Mouse (Mus musculus) MEL (cell line): ENCODE data around the gene Hspa14. TPM values are rescaled to one million over a fixed set of nuclear protein-coding genes. Genes with fewer than 3 reads are reported as not detected.

ENCODE experiments used
- DNase-seq: peaks from one replicate; pipeline ENCODE4 v3.0.0; 2011; ENCODE audit warnings: low read depth, low spot score
- H3K27ac ChIP-seq: 2 replicates; pipeline ENCODE4 v1.5.1; 2012; ENCODE audit warnings: low read depth, mild to moderate bottlenecking, control low read depth, low read length, moderate library complexity; ENCODE audit not compliant: control insufficient read depth
- H3K27me3 ChIP-seq, 2 experiments: fragments of 150-350 bp in 1 of 2; sonication (generic) in 1 of 2; 2 replicates each; pipeline ENCODE4 v1.6.1; 2012; ENCODE audit warnings: low read length in 2 of 2, mild to moderate bottlenecking in 2 of 2, improper control_type of control experiment in 1 of 2, moderate library complexity in 1 of 2; ENCODE audit not compliant: insufficient read depth in 2 of 2, control insufficient read depth in 1 of 2
- H3K36me3 ChIP-seq, 2 experiments: 2 replicates each; pipeline ENCODE4 v1.6.1; 2012 to 2014; ENCODE audit warnings: low read length in 2 of 2, improper control_type of control experiment in 1 of 2, inconsistent platforms in 1 of 2, mild to moderate bottlenecking in 1 of 2; ENCODE audit not compliant: insufficient read depth in 2 of 2, control insufficient read depth in 1 of 2
- H3K4me1 ChIP-seq, 2 experiments: fragments of 150-350 bp in 1 of 2; sonication (generic) in 1 of 2; 2 replicates each; pipeline ENCODE4 v1.6.1; 2012; ENCODE audit warnings: low read length in 2 of 2, improper control_type of control experiment in 1 of 2, mild to moderate bottlenecking in 1 of 2; ENCODE audit not compliant: insufficient read depth in 2 of 2, control insufficient read depth in 1 of 2
- H3K4me3 ChIP-seq, 2 experiments: fragments of 150-350 bp in 1 of 2; sonication (generic) in 1 of 2; 2 replicates each; pipeline ENCODE4 v1.5.1; 2012; ENCODE audit warnings: low read depth in 2 of 2, low read length in 2 of 2, mild to moderate bottlenecking in 2 of 2, moderate library complexity in 2 of 2, control low read depth in 1 of 2, improper control_type of control experiment in 1 of 2; ENCODE audit not compliant: control insufficient read depth in 1 of 2, insufficient read depth in 1 of 2
- H3K79me2 ChIP-seq: 2 replicates; pipeline ENCODE4 v1.6.1; 2012; ENCODE audit warnings: mild to moderate bottlenecking, low read length, moderate library complexity; ENCODE audit not compliant: control insufficient read depth, poor library complexity, insufficient read depth
- H3K9ac ChIP-seq: 2 replicates; pipeline ENCODE4 v1.6.1; 2012; ENCODE audit warnings: low read depth, mild to moderate bottlenecking, control low read depth, low read length, moderate library complexity; ENCODE audit not compliant: control insufficient read depth, poor library complexity, severe bottlenecking
- H3K9me3 ChIP-seq: fragments of 150-350 bp; sonication (generic); replicated peaks from 2 replicates; pipeline ENCODE4 v1.6.1; 2012; ENCODE audit warnings: mild to moderate bottlenecking, low read length, improper control_type of control experiment, moderate library complexity; ENCODE audit not compliant: insufficient read depth
- CHD1 ChIP-seq: IDR thresholded peaks from 2 replicates; pipeline ENCODE4 v1.6.1; 2012; ENCODE audit warnings: low read depth, mild to moderate bottlenecking, inconsistent platforms, low read length, improper control_type of control experiment
- CHD2 ChIP-seq: IDR thresholded peaks from 2 replicates; pipeline ENCODE4 v1.6.1; 2011; ENCODE audit warnings: low read length, improper control_type of control experiment
- E2F4 ChIP-seq: IDR thresholded peaks from 2 replicates; pipeline ENCODE4 v1.6.1; 2011; ENCODE audit warnings: low read depth, low read length, improper control_type of control experiment, borderline replicate concordance
- ELF1 ChIP-seq: IDR thresholded peaks from 2 replicates; pipeline ENCODE4 v1.6.1; 2014; ENCODE audit warnings: low read depth, mild to moderate bottlenecking, inconsistent platforms, low read length, improper control_type of control experiment, moderate library complexity
- EP300 ChIP-seq, 2 experiments: IDR thresholded peaks; 2 replicates each; pipeline ENCODE4 v1.6.1; 2011; ENCODE audit warnings: improper control_type of control experiment in 2 of 2, low read length in 2 of 2, low read depth in 1 of 2, mild to moderate bottlenecking in 1 of 2
- ETS1 ChIP-seq: IDR thresholded peaks from 2 replicates; pipeline ENCODE4 v1.6.1; 2012; ENCODE audit warnings: low read depth, mild to moderate bottlenecking, inconsistent platforms, low read length, improper control_type of control experiment, moderate library complexity
- GABPA ChIP-seq: IDR thresholded peaks from 2 replicates; pipeline ENCODE4 v1.6.1; 2012; ENCODE audit warnings: low read depth, mild to moderate bottlenecking, inconsistent platforms, low read length, improper control_type of control experiment, moderate library complexity
- GATA1 ChIP-seq: IDR thresholded peaks from 2 replicates; pipeline ENCODE4 v1.6.1; 2011; ENCODE audit warnings: low read depth, low read length, improper control_type of control experiment
- HCFC1 ChIP-seq: IDR thresholded peaks from 2 replicates; pipeline ENCODE4 v1.6.1; 2012; ENCODE audit warnings: low read depth, mild to moderate bottlenecking, inconsistent platforms, low read length, improper control_type of control experiment, moderate library complexity
- KAT2A ChIP-seq: conservative IDR thresholded peaks from 2 replicates; pipeline ENCODE4 v1.6.1; 2012; ENCODE audit warnings: low read depth, low read length, improper control_type of control experiment, inconsistent platforms
- MAX ChIP-seq: IDR thresholded peaks from 2 replicates; pipeline ENCODE4 v1.6.1; 2011; ENCODE audit warnings: low read length, improper control_type of control experiment
- MAZ ChIP-seq: IDR thresholded peaks from 2 replicates; pipeline ENCODE4 v1.6.1; 2012; ENCODE audit warnings: low read depth, mild to moderate bottlenecking, inconsistent platforms, low read length, improper control_type of control experiment
- MXI1 ChIP-seq: IDR thresholded peaks from 2 replicates; pipeline ENCODE4 v1.6.1; 2011; ENCODE audit warnings: mild to moderate bottlenecking, low read depth, low read length, improper control_type of control experiment
- MYC ChIP-seq: IDR thresholded peaks from 2 replicates; pipeline ENCODE4 v1.6.1; 2011; ENCODE audit warnings: low read depth, mild to moderate bottlenecking, low read length, improper control_type of control experiment, moderate library complexity
- NELFE ChIP-seq: IDR thresholded peaks from 2 replicates; pipeline ENCODE4 v1.6.1; 2011; ENCODE audit warnings: low read depth, low read length, improper control_type of control experiment
- NRF1 ChIP-seq: IDR thresholded peaks from 2 replicates; pipeline ENCODE4 v1.6.1; 2014; ENCODE audit warnings: low read depth, mild to moderate bottlenecking, inconsistent platforms, low read length, improper control_type of control experiment, moderate library complexity; ENCODE audit not compliant: poor library complexity, insufficient read depth, severe bottlenecking
- POLR2A ChIP-seq, 2 experiments: IDR thresholded peaks; 2 replicates each; pipeline ENCODE4 v1.6.1; 2011 to 2012; ENCODE audit warnings: low read length in 2 of 2, mild to moderate bottlenecking in 2 of 2, control low read depth in 1 of 2, improper control_type of control experiment in 1 of 2, low read depth in 1 of 2, moderate library complexity in 1 of 2; ENCODE audit not compliant: control insufficient read depth in 1 of 2, insufficient read depth in 1 of 2, poor library complexity in 1 of 2
- POLR2AphosphoS2 ChIP-seq: IDR thresholded peaks from 2 replicates; pipeline ENCODE4 v1.6.1; 2011; ENCODE audit warnings: low read length, improper control_type of control experiment
- POLR2AphosphoS5 ChIP-seq: IDR thresholded peaks from 2 replicates; pipeline ENCODE4 v1.6.1; 2012; ENCODE audit warnings: low read depth, borderline replicate concordance, mild to moderate bottlenecking, inconsistent platforms, low read length, moderate library complexity, mixed read lengths
- SIN3A ChIP-seq: IDR thresholded peaks from 2 replicates; pipeline ENCODE4 v1.6.1; 2012; ENCODE audit warnings: low read length, improper control_type of control experiment, inconsistent platforms
- TAL1 ChIP-seq: IDR thresholded peaks from 2 replicates; pipeline ENCODE4 v1.6.1; 2012; ENCODE audit warnings: mild to moderate bottlenecking, inconsistent platforms, low read length, moderate library complexity, mixed read lengths
- TBP ChIP-seq: IDR thresholded peaks from 2 replicates; pipeline ENCODE4 v1.8.0; 2011; ENCODE audit warnings: low read depth, low read length, improper control_type of control experiment
- TCF12 ChIP-seq: IDR thresholded peaks from 2 replicates; pipeline ENCODE4 v1.6.1; 2014; ENCODE audit warnings: low read depth, mild to moderate bottlenecking, inconsistent platforms, low read length, improper control_type of control experiment, moderate library complexity
- USF1 ChIP-seq: IDR thresholded peaks from 2 replicates; pipeline ENCODE4 v1.6.1; 2014; ENCODE audit warnings: low read depth, mild to moderate bottlenecking, inconsistent platforms, low read length, improper control_type of control experiment, moderate library complexity
- USF2 ChIP-seq, 2 experiments: IDR thresholded peaks; 2 replicates each; pipeline ENCODE4 v1.6.1; 2011 to 2012; ENCODE audit warnings: improper control_type of control experiment in 2 of 2, low read length in 2 of 2, borderline replicate concordance in 1 of 2, inconsistent platforms in 1 of 2, low read depth in 1 of 2, mild to moderate bottlenecking in 1 of 2; ENCODE audit not compliant: insufficient read depth in 1 of 2
- ZC3H11A ChIP-seq: IDR thresholded peaks from 2 replicates; pipeline ENCODE4 v1.6.1; 2012; ENCODE audit warnings: low read depth, mild to moderate bottlenecking, inconsistent platforms, low read length, improper control_type of control experiment
- ZKSCAN1 ChIP-seq: IDR thresholded peaks from 2 replicates; pipeline ENCODE4 v1.6.1; 2012; ENCODE audit warnings: low read depth, mild to moderate bottlenecking, inconsistent platforms, low read length, improper control_type of control experiment, moderate library complexity
- ZMIZ1 ChIP-seq: IDR thresholded peaks from 2 replicates; pipeline ENCODE4 v1.6.1; 2012; ENCODE audit warnings: low read depth, mild to moderate bottlenecking, inconsistent platforms, low read length, improper control_type of control experiment, moderate library complexity
- ZNF384 ChIP-seq: IDR thresholded peaks from 2 replicates; pipeline ENCODE4 v1.6.1; 2012; ENCODE audit warnings: low read depth, mild to moderate bottlenecking, inconsistent platforms, low read length, improper control_type of control experiment
- polyA plus RNA-seq, 2 experiments: library from polyadenylated mRNA; stranded (reverse) in 1 of 2; unstranded in 1 of 2; fragments of >175 nt in 1 of 2; fragments of >200 nt in 1 of 2; gene quantifications; 2 replicates each; pipeline versions ENCODE4 v1.2.1 to v1.2.4; 2012; ENCODE audit warnings: low replicate concordance in 2 of 2, low read depth in 1 of 2; ENCODE audit not compliant: insufficient read length in 2 of 2, insufficient read depth in 1 of 2, missing spikeins in 1 of 2
- total RNA-seq: library from RNA; depleted of rRNA; stranded (reverse); fragments of 300-350 nt; gene quantifications from 2 replicates; pipeline ENCODE4 v1.2.3, GENCODE M21; 2012; rRNA removed

Gene Hspa14
- total RNA-seq (158 and 161 TPM in 2 replicates), polyA plus RNA-seq (100 to 1,000 TPM; 129 to 333 TPM)

DNA sequence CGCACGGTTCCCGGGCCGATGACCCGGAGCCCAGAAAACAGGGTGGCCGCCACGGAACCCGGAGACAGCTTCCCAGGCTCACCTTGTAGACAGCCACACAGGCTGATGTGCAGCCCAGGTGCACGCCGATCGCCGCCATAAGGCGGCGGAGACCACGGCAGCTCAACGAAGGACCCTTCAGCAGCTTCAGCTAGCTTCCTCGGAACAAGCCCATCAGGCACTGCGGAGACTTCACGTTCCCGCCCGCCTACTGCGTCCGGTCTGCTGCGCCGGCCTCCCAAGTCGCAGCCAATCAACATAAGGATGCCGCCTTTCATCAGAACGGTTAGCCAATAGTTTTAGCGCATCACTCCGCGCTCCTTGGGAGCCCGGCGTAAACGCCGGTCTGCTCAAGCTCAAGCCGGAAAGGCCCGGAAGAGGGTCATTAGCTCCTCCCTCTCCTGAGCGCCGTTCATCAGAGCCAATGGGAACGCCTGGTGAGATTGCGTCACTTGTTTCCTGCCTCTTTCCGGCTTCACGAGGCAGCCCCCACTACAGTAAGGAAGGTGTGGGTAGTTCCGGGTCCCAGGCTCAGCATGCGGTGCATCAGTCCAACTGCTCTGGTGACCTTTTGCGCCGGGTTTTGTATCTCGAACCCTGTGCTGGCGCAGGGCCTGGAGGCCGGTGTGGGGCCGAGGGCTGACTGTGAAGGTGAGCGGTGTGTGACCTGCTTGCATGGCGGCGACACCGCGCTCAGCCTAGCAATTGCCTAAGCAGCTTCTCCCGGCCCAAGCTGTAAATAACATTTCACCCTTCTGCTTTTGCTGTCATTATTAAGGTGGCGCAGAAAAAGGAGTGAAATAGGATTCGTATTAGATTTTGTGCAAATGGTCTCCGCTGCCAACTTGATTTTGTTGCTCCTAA is at the start of gene Hspa14, which contains the start of the genes Gm45902 and Cdnf:
Gene Hspa14, minus strand, starts transcription at position 263 of the 903 bp plus-strand sequence.
Gene Gm45902, minus strand, starts transcription at position 239 of the 903 bp plus-strand sequence.
Gene Cdnf, plus strand, starts transcription at position 479 of the 903 bp plus-strand sequence.
- Histone ChIP-seq H3K4me1 (peaks cover 5 to 7% of the 10 kb centered on the region in 2 experiments), H3K9me3 (no peaks in the 10 kb centered on the region), H3K4me3 (peak within 1 kb of the TSS; percentile 84 to 87), H3K36me3 (peaks cover 9 to 18% of the 10 kb centered on the region in 2 experiments), H3K27me3 (no peaks in the 10 kb centered on the region), H3K27ac (peak within 1 kb of the TSS; percentile 81), H3K79me2 (peaks cover 25% of the 10 kb centered on the region), H3K9ac (peak within 1 kb of the TSS; percentile 90)
- DNase-seq: peak; percentile 98
- TF ChIP-seq MYC (peak; percentile 92), NRF1 (peak; percentile 53; the same call in 1 of the 2 replicates), POLR2AphosphoS5 (no peak; the same call in 1 of the 2 replicates), ZMIZ1 (peak; percentile 95), MAX (peak; percentile 89), TCF12 (peak; percentile 52; the same call in 1 of the 2 replicates), ELF1 (peak; percentile 94), USF1 (0 out of 2 replicates have a peak, but pooled peaks have one; percentile 17), ZC3H11A (no peak), GATA1 (no peak), ZNF384 (no peak), CHD2 (peak; percentile 88), NELFE (peak; percentile 82), KAT2A (peak; percentile 57), E2F4 (peak; percentile 76; the same call in 1 of the 2 replicates), ZKSCAN1 (no peak), ETS1 (peak; percentile 59), POLR2AphosphoS2 (peak; percentile 91), HCFC1 (peak; percentile 83), USF2 (IDR thresholded peaks at IDR 0.05; ENCODE audit: borderline replicate concordance in 1 of 2, insufficient read depth in 1 of 2, low read depth in 1 of 2, low read length in 2 of 2) (no peak), MXI1 (peak; percentile 85), POLR2A (IDR thresholded peaks at IDR 0.05; ENCODE audit: control insufficient read depth in 1 of 2, insufficient read depth in 1 of 2, low read depth in 1 of 2, low read length in 2 of 2, poor library complexity in 1 of 2) (peak; percentile 56 to 90), TAL1 (no peak), TBP (peak; percentile 70; the same call in 1 of the 2 replicates), GABPA (no peak), SIN3A (peak; percentile 84), MAZ (peak; percentile 96), EP300 (IDR thresholded peaks at IDR 0.05; ENCODE audit: low read depth in 1 of 2, low read length in 2 of 2) (0 out of 4 replicates have a peak, but pooled peaks of 1 of the 2 experiments have one; percentile 21), CHD1 (no peak)
